Mouse (Mus musculus): Measurements from ENCODE around the gene Abraxas2.

The Abraxas2 gene

DNA sequence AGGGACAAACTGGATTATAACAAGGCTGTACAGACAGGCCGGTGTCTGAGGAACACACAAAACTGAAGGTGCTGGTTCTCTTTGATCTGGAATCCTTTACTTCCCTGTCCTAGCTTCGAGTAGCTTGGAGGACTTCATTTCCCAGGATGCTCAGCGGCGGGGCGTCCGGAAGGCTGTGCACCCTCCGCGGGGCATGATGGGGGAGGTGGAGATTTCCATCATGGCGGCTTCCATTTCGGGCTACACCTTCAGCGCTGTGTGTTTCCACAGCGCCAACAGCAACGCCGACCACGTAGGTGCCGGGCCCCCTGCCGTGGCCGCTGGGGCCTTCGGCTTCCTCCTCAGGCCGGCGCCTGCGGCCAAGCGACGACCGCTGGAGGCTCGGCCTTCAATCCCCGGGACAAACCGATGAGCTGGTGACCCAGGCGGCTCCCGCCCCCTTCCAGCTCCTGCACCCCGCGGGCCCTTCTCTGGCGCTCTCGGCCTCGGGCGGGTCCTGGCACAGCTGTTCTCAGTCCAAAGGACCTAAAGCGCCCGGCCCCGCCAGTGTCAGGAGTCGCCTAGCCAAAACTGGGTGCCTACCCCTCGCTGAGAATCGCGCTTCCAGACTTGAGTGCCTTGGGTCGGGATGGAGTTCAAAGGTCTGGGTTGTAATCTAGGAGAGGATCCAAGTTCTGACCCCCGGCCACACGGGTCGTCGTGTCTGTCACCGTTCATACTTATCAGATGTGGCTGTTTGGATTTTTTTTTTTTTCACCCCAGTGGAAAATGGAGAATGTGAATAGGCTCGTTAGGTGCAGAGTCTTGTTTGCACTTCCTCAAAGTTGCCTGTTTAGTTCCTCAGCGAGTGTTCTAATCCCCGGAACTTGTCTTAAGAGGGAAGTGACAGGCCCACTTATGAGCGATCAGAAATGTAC is at the start of gene Abraxas2:
Gene Abraxas2 (plus strand): TSS at position 184 of the 917 bp plus-strand sequence.
- peak; percentile 94 for DNase-seq

DNA sequence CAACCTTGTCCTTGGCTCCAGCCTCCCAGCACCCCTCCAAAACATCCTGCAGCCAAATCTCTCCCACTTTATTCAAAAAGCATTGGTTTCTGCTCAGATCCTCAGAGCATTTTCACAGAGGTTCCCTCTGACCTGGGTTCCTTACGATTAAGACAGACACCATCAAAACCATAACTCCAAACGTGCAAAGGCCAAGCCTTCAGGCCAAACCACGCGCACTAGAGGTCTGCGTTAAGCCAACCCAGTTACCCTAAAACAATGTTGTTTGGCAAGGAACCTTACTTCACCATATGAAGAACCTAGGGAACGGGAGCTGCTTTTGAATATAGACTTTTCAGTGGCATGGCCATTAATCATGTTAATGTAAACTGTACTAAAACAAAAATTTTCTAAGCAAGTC is 49.3 kb upstream of the Abraxas2 start:
- DNase-seq, result no peak

DNA sequence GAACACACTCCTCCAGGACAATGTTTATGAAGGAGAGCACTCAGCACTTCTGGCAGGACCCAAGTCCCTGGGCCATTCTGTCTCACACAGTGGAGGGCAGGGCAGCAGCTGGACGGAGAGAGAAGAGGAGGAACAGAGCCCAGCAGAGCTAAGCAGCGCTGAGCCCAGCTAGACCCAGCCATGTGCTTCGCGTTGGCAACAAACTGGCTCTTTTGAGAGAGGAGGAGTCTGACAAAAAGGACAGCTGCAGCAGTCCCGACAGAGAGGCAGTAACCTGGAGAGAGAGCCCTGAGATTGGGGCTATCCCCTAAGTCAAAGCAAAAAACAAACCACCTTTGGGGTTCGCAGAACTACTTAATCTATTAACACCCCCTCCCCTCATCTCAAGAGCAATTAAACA is 48.7 kb upstream of the Abraxas2 start:
- peak; percentile 40 for DNase-seq

DNA sequence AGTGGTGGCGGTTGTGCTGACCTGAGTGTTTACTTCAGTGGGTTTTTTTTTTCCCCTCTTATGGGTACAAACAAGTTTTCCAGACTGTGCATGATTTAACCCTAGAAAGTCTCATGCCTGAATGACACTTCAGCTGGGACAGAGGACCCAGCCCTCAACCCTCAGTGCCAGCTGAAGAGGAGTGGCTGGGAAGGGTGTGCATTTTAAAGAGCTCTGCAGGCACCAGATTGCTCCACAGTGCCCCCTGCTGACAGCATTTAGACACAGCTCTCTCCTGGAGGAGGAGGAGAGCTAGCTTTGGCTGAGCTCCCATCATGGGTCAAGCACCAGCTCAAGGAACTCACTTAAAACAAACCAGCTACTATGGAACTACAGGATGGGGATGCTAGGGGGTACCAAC is 48.1 kb upstream of the Abraxas2 start:
- DNase-seq, result peak; percentile 94

DNA sequence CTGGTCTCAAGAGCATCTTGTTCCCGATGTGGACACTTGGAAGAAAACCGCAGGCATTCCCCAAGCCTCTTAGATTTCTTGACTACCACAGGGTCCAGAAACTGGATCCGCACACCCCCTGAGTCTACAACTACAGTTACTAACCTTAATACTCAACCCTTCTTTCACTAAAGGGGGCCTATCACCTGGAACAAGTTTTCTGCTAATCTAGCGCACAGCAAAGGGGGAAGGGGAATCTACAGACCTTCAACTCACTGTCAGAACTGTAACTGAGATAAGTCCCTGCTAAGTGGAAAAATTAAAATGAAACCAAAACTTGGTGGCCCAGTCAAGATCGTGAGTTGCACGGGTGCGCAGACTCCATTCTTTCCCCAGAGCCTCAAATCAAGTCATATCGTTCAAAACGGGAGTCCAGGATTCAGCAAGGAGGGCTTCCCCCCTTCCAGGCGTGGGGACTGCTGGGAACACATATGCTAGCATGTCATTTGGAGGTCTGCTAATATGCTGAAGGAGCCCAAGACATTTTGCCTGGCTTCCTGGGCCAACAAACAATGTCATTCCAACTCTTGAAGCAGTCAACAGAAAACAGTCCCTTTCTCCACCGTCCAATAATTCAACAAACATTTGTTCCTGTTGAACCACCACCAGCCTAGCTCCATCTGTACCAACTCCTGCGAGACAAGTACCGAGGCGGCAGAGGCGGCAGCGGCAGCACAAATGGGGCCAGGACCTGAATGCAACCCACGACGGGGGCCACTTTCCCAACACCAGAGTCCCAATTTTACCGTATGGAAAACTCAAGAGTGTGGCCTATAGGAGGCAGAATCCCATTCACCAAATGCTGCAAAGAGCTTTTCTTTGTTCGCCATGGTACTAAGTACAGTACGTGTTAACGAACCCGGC is 47.1 kb upstream of the Abraxas2 start:
- DNase-seq, result peak; percentile 60

DNA sequence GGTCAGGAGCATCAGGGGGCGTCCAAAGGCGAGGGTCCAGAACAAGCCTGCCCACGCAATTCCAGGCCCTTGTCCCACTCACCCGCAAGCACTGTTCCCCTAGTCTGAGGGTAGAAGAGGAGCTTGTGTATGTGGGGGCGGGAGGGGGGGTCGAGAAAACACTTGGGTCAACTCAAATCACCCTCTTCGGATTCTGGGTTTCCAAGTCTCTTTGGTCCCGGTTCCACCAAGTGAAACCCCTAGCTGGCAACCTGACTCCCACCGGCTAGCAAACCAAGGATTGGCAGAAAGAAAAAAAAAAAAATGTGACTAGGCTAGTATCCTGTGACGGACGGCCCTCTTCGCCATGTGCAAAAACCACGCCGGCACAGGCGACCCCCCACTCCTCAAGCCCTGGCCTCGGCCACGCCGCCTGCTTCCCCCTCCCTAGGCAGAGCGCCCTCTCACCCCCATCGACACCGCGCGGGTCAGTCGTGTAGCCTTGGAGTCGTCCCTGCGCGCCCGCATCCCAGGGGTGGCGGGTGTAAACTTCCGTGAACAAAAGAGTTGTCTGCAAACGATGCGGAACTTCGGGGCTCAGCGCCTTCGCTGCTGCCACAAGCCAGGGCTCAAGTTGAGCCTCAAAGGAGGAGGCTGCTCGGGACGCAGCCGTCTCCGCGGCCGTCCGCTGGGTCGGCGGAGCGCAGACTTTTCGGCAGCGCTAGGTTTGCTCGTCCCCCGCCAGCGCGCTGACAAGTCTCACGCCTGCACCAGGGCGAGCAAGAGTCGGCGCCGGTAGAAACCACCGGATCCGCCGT is 46.2 kb upstream of the Abraxas2 start:
- peak; percentile 77 for DNase-seq

DNA sequence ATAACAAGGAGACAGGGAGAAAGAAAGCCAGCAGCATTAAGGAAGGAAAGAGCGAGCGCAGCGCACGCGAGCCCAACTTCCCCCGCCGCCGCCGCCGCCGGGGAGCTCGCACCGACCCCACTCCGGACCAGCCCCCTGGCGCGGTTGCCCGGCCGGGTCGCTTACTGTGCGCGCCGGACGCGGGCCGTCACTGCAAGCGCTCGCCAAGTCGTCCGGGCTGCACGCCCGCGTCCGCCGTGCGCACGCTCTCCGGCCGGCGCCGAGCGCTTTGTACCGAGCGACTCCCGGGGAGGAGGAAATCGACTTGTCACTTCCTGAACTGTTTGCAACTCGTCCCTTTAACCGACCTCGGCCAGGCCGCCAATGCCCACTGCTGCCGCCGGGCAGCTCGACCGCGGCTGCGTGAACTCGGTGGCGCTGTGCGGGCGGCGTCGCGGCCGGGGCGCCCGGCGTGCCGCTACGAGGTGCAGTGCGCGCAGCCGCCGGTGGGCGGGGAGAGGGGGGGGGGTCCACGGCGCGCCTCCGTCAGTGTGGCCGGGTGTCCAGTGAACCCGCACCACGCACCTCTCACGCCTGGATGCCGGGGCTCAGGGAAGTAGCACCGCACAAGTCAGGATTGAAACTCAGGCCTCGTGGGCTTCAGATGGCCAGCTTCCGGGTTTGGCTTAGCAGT is 45.5 kb upstream of the Abraxas2 start, which contains the start of gene Fam53b:
Gene Fam53b (minus strand): TSS at position 471 of the 673 bp plus-strand sequence.
- peak; percentile 70 for DNase-seq

DNA sequence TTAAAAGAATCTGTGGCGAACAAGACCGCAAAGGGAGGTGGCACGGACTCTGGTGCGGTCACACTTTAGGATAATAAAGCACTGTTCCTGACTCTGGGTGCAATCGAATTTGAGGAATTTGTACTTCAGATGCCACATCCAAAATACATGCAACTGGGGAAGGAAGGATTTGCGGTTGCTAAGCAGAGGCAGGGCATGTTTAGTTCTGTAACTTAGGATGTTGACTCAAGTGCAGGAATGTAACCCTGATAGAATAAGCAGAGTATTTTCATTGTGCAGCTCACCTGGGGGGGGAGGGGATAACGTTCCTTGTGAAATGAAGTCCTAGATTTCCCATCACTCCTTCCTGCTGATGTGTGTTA is 45.0 kb upstream of the Abraxas2 start:
- peak; percentile 36 for DNase-seq

DNA sequence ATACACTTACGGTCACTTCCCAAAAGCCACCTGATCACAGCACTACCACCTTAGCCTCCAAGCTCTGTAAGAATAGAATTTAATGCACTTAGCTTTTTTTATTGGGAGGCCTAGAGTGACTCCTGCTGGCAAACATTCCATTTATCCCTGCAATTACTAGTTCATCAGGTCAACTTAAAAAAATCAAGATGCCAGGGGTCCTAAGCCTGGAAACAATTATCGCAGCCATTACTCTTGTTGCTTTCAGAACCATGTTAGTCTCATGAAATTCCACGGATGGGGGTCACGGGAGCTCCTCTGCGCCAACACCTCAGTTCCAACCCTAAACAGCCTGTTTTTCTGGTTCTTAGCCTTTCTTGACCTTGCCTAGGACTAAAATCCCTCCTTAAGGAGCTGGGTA is 43.9 kb upstream of the Abraxas2 start:
- no peak for DNase-seq

DNA sequence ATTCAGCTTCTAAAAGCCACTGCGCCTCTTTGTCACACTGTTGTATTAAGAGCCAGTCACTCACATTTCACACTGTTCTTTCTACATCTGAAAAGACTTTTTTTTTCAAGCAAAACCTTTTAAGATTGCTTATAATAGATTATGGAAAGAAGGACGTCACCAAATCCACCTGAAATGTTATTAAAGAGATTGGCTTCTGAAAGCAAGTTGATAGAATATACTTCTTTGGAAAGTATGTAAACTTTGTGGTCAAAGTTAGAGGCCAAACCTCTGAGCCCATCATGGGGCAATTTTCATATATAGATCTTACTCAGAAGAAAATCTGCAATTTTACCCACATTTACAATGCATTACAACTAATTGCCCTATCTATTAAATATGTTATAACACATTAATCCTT is 42.5 kb upstream of the Abraxas2 start:
- no peak for DNase-seq

DNA sequence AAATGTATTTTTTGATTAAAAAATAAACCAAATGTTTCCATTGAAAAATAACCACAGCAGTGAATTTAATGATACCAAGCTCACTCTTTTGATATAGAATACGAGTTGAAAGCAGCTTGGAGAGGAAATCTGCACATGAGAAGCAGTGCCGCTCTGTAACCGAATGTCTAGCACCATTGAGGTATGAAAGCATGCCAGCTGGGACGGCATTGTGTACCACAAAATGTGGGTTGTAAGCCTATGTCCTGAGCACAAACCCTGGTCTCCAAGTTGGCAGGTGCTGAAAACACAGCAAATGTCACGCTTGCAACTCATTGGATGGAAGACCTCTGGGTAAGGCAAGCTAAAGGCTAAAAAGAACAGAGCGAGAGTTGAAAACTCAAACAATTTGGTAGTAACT is 42.0 kb upstream of the Abraxas2 start:
- DNase-seq, result no peak

DNA sequence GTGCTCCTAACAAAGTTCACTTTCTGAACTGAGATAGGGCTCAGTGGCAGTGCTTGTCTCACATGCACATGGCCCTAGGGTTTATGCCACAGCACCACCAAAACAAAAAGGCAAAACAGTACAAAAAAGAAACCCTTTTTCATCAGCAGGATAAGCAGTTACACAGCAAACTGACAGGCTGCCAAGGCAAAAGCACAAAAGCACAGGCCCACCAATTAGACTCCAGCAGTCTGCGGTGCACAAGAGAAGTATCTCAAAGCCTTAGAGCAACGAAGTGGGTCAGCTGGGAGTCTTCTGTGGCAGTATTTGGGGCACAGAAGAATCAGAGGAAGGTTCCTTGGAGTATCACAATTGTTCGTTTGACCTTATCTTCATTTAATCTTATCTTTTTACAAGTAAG is 38.3 kb upstream of the Abraxas2 start:
- no peak for DNase-seq

DNA sequence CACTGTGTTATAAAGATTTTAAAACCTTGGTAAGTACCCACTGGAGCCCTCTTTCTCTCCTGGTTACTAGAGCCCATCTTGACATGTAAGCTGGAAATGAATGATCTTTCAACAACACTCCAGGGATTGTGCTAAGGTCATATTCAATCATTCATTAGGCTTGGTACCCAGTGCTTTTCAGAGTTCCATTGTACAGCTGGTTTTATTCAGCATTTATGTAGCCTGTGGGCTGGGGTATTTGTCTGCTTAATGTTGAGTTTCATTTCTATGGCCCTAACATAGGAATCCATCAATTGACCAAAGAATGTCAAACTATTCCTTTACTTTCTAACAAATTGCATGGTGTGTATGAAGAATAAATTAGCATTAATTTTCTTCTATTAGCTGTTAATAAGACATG is 35.2 kb upstream of the Abraxas2 start:
- no peak for DNase-seq

DNA sequence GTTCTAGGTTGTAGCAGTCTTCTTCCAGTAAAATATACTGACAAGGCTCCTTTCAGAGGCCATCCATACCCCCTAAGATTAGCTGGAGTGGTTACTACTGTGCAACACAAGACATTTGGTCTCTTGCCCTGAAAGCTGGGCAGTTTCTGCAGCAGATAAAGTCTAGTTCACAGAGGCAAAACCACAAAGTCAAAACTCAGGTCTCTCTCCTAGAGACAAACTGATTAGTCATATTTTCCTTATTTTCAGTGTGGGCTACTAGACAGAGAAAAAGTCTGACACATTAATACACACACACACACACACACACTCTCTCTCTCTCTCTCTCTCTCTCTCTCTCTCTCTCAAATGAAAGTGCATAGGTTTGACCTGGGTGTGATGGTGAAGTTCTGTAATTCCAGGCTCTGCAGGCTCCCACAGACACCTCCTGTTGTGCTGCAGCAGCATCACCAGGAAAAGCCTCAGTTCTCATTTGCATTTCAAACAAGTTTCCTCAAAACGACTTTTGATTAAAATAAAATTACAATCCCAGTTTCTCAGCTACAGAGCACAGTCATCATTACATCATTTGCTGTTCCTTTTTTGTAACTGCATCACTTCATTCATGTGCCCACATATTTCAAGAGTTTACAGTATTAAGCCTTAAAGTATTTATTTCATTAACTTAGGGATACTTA is 34.5 kb upstream of the Abraxas2 start:
- no peak for DNase-seq

DNA sequence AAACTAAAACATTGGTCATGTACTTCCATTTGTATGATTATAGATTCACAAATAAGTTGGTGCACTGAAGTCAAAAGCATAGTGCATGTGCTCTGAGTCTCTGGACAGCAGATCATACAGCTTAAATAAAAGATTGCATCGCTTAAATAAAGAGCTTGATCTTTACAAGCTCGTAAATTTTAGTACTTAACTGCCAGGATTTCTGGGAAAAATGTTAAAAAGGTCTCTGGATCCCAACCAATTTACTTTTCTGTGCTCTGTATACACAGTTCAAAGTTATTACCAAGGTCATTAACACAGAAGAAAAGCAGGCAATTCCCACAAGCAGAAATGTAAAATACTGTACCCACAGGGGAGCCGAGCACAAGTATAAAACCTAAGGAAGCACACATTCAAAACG is 28.1 kb upstream of the Abraxas2 start:
- DNase-seq, result no peak

DNA sequence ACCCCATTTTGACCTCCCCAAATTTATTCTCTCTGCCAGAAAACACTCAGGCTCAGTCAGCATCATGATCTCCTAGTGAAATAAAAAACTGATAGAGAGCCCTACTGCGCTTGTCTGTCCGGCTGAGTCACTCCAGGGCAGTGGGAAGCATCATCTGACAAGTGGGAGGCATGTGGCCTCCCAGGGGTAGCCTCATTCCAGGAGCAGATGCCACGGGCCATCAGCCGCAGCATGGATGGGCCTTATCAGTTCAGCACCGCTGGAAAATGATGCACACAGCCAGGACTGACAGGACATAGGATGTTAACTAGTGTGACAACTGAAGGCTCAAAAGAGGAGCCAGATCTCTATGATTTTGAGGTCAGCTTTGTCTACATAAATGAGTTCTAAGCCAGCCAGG is 17.7 kb upstream of the Abraxas2 start:
- DNase-seq, result no peak

DNA sequence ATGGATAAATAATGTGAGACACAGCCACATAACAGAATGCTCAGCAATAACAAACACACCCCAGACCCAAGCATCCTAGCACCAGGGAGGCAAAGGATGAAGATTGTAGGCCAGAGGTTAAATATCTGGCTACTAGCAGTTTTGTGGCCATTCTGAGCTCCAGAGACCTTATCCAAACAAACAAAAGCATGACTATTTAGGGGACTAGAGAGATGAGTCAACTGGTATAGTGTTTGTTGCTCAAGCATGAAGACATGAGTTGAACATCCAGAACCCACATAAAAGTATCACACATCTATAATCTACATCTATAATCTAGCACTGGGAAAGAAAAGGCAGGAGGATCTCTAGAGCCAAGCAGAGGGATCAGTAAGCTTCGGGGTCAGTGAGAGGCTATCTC is 16.6 kb upstream of the Abraxas2 start:
- no peak for DNase-seq

DNA sequence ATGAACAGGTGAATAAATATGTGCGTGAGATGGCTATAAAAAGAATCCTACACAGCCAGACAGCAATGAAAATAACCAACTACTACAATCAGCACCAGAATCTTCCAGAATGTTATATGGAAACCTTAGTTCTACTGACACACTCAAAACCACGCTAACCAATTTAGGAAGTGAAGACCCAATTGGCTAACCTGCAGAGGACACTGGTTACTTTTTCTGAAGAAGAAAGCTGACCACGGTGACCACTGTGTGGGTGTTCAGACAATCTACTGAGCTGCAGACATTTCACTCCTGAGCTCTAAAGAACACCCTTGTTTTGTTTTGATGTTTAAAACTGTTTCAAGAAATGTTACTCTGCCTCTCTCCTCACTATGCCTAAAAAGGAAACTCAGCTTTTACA is 15.9 kb upstream of the Abraxas2 start:
- DNase-seq, result no peak

DNA sequence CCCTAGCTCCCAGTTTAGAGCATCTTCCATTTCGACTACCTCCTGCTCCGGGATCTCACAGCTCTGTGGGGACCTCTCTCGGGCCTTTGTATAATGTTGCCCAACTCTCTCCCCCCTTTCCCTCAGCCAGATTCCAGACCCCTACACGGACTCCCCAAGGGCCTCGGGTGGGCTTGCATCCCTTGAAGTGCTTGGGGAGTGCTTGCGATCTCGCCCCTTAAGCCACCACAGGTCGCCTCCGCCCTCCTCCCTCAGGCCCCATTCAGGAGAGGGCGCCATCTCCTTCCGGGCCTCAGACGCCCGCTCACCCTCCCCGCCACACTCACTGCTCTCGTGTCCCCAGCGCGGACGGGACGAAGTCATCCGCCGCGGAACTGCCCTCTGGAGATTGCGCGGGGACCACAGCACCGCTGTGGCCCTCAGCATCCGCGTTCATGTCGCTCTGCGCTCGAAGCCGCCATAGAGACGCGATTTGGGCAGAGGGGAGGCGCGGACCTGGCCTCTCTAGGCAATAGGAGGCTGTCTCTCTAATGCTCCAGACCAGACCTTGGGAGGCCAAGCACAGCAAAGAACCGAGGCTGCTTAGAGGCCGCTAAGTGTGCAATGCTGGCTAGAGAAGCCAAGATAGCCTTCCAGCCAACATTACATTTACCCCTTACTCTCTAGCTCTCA is 6.7 kb upstream of the Abraxas2 start, which contains the start of gene Eef1akmt2:
Gene Eef1akmt2 (minus strand): TSS at position 501 of the 672 bp plus-strand sequence.
- peak; percentile 84 for DNase-seq

DNA sequence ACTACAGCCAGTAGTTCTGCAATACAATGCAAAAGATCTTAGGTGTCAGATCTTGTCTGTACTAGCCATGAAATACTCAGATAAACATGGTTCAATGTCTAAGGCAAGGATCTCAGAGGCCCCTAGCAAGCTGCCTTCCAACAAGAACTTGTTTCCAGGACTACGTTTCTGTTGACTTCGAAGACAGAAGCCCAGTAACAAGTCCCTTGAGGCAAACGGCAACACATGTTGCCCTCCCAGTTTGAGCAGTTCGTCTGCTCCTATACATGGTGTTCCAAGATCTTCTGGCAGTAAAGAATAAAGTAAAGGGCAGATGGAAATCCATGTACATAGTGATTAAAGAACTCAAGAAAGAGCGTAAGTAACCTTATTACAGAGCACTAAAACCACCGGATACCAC is 5.7 kb upstream of the Abraxas2 start:
- no peak for DNase-seq

DNA sequence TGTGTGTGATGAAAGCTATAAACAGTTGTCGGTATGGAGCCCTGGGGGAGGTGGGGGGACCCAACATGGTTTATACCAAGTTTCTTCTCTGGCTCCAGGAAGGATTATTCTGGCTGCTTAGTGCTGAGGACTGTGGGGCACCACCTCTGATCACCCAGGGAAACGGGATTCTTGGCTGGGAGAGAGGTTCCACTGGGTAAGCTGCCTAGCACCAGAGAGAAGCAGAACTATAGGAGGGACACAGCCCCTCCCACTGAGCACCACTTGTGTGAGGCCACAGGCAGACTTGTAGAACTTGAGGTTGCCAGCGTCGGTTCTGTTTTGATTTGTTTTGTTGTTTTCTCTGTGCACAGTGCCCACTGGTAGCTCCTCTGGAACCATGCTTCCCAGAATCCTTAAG is 5.1 kb upstream of the Abraxas2 start:
- DNase-seq, result no peak
